Mouse (Mus musculus) ES-E14 (cell line): Measurements from ENCODE around the gene Vmn2r48. TPM values are rescaled to one million over a fixed set of nuclear protein-coding genes. Genes with fewer than 3 reads are reported as not detected.
"Not testable (repeated sequence)": the region's sequence is repeated elsewhere in the genome, so short reads cannot be mapped to it uniquely, and the experiment has no call there.

Source experiments
- DNase-seq: peaks from one replicate; pipeline ENCODE4 v3.0.0-alpha.2; 2013; ENCODE audit warnings: low read depth, low spot score
- H3K27ac ChIP-seq: 2 replicates; pipeline ENCODE4 v1.5.1; 2012; ENCODE audit warnings: low read depth, mild to moderate bottlenecking, low read length, moderate library complexity, mixed read lengths; ENCODE audit not compliant: poor library complexity, insufficient read depth, severe bottlenecking
- H3K36me3 ChIP-seq: 2 replicates; pipeline ENCODE4 v1.6.1; 2012; ENCODE audit warnings: mild to moderate bottlenecking, low read length, moderate library complexity, mixed read lengths; ENCODE audit not compliant: control insufficient read depth, poor library complexity, insufficient read depth, severe bottlenecking
- H3K4me1 ChIP-seq, 2 experiments: fragments of 150-350 bp in 1 of 2; sonication (generic) in 1 of 2; 2 replicates each; pipeline ENCODE4 v1.6.1; 2012; ENCODE audit warnings: low read length in 2 of 2, mild to moderate bottlenecking in 1 of 2, mixed read lengths in 1 of 2; ENCODE audit not compliant: control insufficient read depth in 2 of 2, insufficient read depth in 2 of 2, poor library complexity in 1 of 2
- H3K4me3 ChIP-seq, 2 experiments: fragments of 150-350 bp in 1 of 2; sonication (generic) in 1 of 2; 2 replicates each; pipeline ENCODE4 v1.5.1; 2012; ENCODE audit warnings: low read length in 2 of 2, low read depth in 1 of 2, mild to moderate bottlenecking in 1 of 2, mixed read lengths in 1 of 2; ENCODE audit not compliant: insufficient read depth in 1 of 2, poor library complexity in 1 of 2, severe bottlenecking in 1 of 2
- H3K9ac ChIP-seq: 2 replicates; pipeline ENCODE4 v1.6.1; 2012; ENCODE audit warnings: low read depth, mild to moderate bottlenecking, low read length, mixed read lengths; ENCODE audit not compliant: poor library complexity, insufficient read depth, severe bottlenecking
- H3K9me3 ChIP-seq: fragments of 150-350 bp; sonication (generic); 2 replicates; pipeline ENCODE4 v1.6.1; 2012; ENCODE audit warnings: low read depth, mild to moderate bottlenecking, low read length; ENCODE audit not compliant: control insufficient read depth, insufficient read depth
- in situ Hi-C, 2 experiments: fragments of 600-800 bp; cut with MboI; formaldehyde crosslinking; loops; one replicate each; pipeline ENCODE4 v1.15.1; 2025; ENCODE audit warnings: low sequenced_read_pairs in 2 of 2, inconsistent platforms in 1 of 2; ENCODE audit not compliant: unreplicated experiment in 2 of 2
- total RNA-seq: library from RNA; depleted of rRNA; stranded (reverse); fragments of 300-350 nt; gene quantifications from 2 replicates; pipeline ENCODE4 v1.2.3, GENCODE M21; 2012; rRNA removed

Vmn2r48 gene
- not detected in 2 replicates for total RNA-seq

DNA sequence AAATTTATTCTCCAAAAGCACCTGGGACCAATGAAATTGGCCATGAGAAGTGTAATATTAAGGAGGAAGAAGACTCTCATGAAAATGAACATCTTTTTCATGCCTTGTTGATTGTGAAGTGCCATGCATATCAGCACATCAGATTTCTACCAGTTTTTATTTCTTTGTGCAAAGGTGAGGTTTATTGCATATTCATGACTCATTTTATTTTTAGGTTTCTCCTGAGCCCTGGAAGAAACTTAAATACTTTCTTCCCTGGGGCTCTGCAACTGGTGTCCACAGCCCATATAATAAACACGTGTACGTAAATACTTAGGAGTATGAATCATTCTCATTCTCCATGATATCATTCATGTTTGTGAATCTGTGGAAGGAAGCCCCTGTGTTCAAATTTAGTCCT lies at the start of gene Vmn2r48:
TSS of gene Vmn2r48 (minus strand) at position 101 of the 400 bp plus-strand sequence.
- H3K9ac ChIP-seq, H3K36me3 ChIP-seq, in situ Hi-C loops, H3K27ac ChIP-seq, H3K4me1 ChIP-seq, H3K4me3 ChIP-seq, DNase-seq, H3K9me3 ChIP-seq: not testable (repeated sequence)

DNA sequence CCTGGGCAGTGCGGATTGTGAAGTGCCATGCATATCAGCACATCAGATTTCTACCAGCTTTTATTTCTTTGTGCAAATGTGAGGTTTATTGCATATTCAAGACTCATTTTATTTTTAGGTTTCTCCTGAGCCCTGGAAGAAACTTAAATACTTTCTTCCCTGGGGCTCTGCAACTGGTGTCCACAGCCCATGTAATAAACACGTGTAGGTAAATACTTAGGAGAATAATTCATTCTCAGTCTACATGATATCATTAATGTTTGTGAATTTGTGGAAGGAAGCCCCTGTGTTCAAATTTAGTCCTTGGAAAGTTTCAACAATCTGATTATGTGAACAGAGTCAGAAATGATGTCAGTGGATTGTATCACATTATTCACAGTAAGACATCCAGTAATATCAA lies 38.8 kb upstream of the Vmn2r48 start, which contains the start of gene Vmn2r49:
TSS of gene Vmn2r49 (minus strand) at position 101 of the 400 bp plus-strand sequence.
- not testable (repeated sequence) for DNase-seq, H3K9me3 ChIP-seq

More for the DNA sequence above, 38.8 kb upstream of the Vmn2r48 start, which contains the start of gene Vmn2r49:
- H3K9ac ChIP-seq, H3K36me3 ChIP-seq, H3K4me3 ChIP-seq, in situ Hi-C loops, H3K4me1 ChIP-seq, H3K27ac ChIP-seq: not testable (repeated sequence)

Other genes with a start within 250 kb of the Vmn2r48 start
- not detected in 2 replicates for gene Vmn2r46, start 183.0 kb downstream of the Vmn2r48 start, total RNA-seq
- gene Vmn2r47, start 112.3 kb downstream of the Vmn2r48 start, total RNA-seq, result not detected in 2 replicates
- not detected in 2 replicates for gene Vmn2r49, start 38.7 kb upstream of the Vmn2r48 start, total RNA-seq
- gene Vmn2r50, start 99.7 kb upstream of the Vmn2r48 start, total RNA-seq, result not detected in 2 replicates
- gene Vmn2r51, start 152.2 kb upstream of the Vmn2r48 start, total RNA-seq, result not detected in 2 replicates
- not detected in 2 replicates for gene Vmn2r52, start 223.0 kb upstream of the Vmn2r48 start, total RNA-seq